Mouse (Mus musculus) Patski (cell line): Measurements from ENCODE around the gene Prkd1. TPM values are rescaled to one million over a fixed set of nuclear protein-coding genes. Genes with fewer than 3 reads are reported as not detected.

Experiments used
- ATAC-seq: fragments of 100-300 bp; one replicate; pipeline ENCODE4 v1.8.0; 2021
- CTCF ChIA-PET: fragments of 350-600 bp; sonication (Branson Sonifier 250); formaldehyde crosslinking; loops from one replicate; lab custom pipeline; 2022; ENCODE audit warnings: inconsistent platforms; lab: Charles Lee
- POLR2A ChIA-PET: fragments of 350-600 bp; sonication (Branson Sonifier 250); formaldehyde crosslinking; loops from one replicate; lab custom pipeline; 2022; ENCODE audit warnings: antibody characterized with exemption, inconsistent platforms; lab: Charles Lee
- DNase-seq: peaks from one replicate; pipeline ENCODE4 v3.0.0-alpha.2; 2011; ENCODE audit warnings: low read depth, low spot score
- H3K27me3 ChIP-seq: fragments of 371-371 bp; one replicate; pipeline ENCODE4 v1.5.1; 2021
- CTCF ChIP-seq: fragments of 100-300 bp; IDR thresholded peaks from one replicate; pipeline ENCODE4 v1.5.1; 2021
- in situ Hi-C: fragments of 300-500 bp; cut with MboI; formaldehyde crosslinking; loops from 3 replicates; pipeline ENCODE4 v1.11.1; 2018; ENCODE audit warnings: low pct_unique_long_range_greater_than_20kb, mixed read lengths
- polyA plus RNA-seq: library from polyadenylated mRNA; unstranded; gene quantifications from one replicate; pipeline ENCODE4 v1.2.3, GENCODE M21; 2021

Prkd1 gene
- polyA plus RNA-seq, 1 experiment from 2014 or later: 12.1 TPM

- in situ Hi-C loops: no loop called here
- POLR2A ChIA-PET: no interaction called here
- no peak for ATAC-seq
- CTCF ChIA-PET: interaction anchor here (1.0 kb wide), 1 partner anchor 11 kb away, joined by 3 read pairs; no protein-coding TSS in a partner anchor
- no peak for TF ChIP-seq CTCF
- no peak for DNase-seq
- H3K27me3 ChIP-seq: no peaks in the 10 kb centered on the region
Observed at GRCm38 (mm10) chr12:50606703-50607500, 42.0 kb downstream of the Prkd1 start.

DNA sequence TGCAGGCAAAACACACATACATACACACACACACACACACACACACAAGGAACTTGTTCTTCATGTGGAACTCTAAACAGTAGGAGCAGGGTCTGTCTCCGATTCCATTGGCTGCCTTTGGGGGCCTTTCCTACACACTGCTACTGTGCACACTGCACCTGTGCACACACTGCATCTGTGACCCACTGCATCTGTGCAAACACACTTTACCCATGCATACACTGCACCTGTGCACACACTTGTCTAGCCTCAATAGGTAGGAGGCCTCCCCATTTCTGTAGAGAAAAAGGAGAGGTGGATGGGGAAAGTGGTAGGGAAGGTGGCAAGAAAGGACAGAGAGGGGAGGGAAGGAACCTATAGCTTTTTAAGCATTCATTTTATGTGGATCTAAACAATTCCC, 49.5 kb downstream of the Prkd1 start:
- POLR2A ChIA-PET: no interaction called here

GRCm38 (mm10) chr12:50598053-50598988, 50.6 kb downstream of the Prkd1 start:
- in situ Hi-C loops: no loop called here
- no peak for TF ChIP-seq CTCF
- peak; percentile 87 for ATAC-seq
- POLR2A ChIA-PET: interaction anchor here (0.6 kb wide), 1 partner anchor 38 kb away, joined by 4 read pairs; no protein-coding TSS in a partner anchor
- H3K27me3 ChIP-seq: no peaks in the 10 kb centered on the region
- CTCF ChIA-PET: no interaction called here
- DNase-seq: no peak

More for the DNA sequence above, 49.5 kb downstream of the Prkd1 start:
- no peaks in the 10 kb centered on the region for H3K27me3 ChIP-seq
- CTCF ChIA-PET: no interaction called here
- in situ Hi-C loops: no loop called here
- no peak for TF ChIP-seq CTCF
- no peak for DNase-seq
- ATAC-seq: no peak

DNA sequence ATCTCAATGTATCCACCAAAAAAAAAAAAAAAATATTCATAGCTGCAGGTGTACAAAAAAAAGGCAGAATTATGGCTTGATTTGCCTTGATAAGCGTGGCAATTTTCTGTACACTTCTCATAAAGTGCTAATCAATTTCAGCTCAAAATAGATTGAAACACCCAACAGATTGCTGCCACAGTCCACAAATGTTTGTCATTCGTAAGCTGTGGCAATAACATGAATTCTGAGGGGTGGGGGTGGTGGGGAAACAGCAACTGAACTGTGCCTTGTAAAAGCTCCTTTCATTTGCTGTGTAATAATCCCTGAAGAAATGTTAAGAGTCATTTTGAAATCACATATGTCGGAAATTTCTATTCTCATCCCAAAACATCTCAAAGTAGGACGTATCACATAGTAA, 51.4 kb downstream of the Prkd1 start:
- ChIA-PET POLR2A (interaction anchor here (0.6 kb wide), 1 partner anchor 38 kb away, joined by 4 read pairs; no protein-coding TSS in a partner anchor), CTCF (no interaction called here)
- no peak for TF ChIP-seq CTCF
- in situ Hi-C loops: no loop called here
- ATAC-seq (no peak), DNase-seq (no peak)
- no peaks in the 10 kb centered on the region for H3K27me3 ChIP-seq

DNA sequence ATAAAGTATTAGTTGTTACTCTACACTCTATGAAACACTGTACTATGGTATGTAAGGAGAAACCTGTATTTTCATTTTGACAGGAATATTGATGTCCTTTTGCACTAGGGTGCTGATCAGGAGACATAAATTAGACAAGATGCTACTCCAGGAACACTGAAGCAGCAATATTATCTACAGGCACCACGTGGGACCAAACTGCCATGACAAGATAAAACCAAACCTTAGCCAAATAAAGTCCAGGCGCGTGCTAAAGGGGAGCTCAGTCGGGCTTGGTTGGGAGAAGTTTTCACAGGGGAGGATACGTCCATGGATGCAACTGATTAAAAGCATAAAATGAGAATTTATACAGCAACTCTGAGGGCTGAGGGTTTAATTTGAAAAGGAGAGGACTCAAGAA, 53.1 kb downstream of the Prkd1 start:
- no peak for TF ChIP-seq CTCF
- ChIA-PET CTCF (interaction anchor here (1.5 kb wide), 1 partner anchor 31 kb away, joined by 3 read pairs; no protein-coding TSS in a partner anchor), POLR2A (no interaction called here)
- in situ Hi-C loops: no loop called here
- no peaks in the 10 kb centered on the region for H3K27me3 ChIP-seq
- ATAC-seq: no peak
- no peak for DNase-seq

- in situ Hi-C loops: no loop called here
- no peaks in the 10 kb centered on the region for H3K27me3 ChIP-seq
- DNase-seq: no peak
- ChIA-PET CTCF (interaction anchor here (1.5 kb wide), 1 partner anchor 30 kb away, joined by 3 read pairs; no protein-coding TSS in a partner anchor), POLR2A (no interaction called here)
- no peak for ATAC-seq
- TF ChIP-seq CTCF: no peak
Observed at GRCm38 (mm10) chr12:50594506-50594905, 54.4 kb downstream of the Prkd1 start.

GRCm38 (mm10) chr12:50593481-50593880, 55.4 kb downstream of the Prkd1 start:
- H3K27me3 ChIP-seq: no peaks in the 10 kb centered on the region
- no peak for TF ChIP-seq CTCF
- CTCF ChIA-PET: no interaction called here
- ATAC-seq (no peak), DNase-seq (no peak)
- POLR2A ChIA-PET: no interaction called here
- in situ Hi-C loops: no loop called here

- no peak for TF ChIP-seq CTCF
- CTCF ChIA-PET: interaction anchor here (0.8 kb wide), 1 partner anchor 14 kb away, joined by 3 read pairs; no protein-coding TSS in a partner anchor
- in situ Hi-C loops: no loop called here
- POLR2A ChIA-PET: no interaction called here
- ATAC-seq: no peak
- no peak for DNase-seq
- no peaks in the 10 kb centered on the region for H3K27me3 ChIP-seq
Observed at GRCm38 (mm10) chr12:50588137-50588761, 60.6 kb downstream of the Prkd1 start.

GRCm38 (mm10) chr12:50565198-50565597, 83.7 kb downstream of the Prkd1 start:
- H3K27me3 ChIP-seq: no peaks in the 10 kb centered on the region
- in situ Hi-C loops: no loop called here
- CTCF ChIA-PET: no interaction called here

DNA sequence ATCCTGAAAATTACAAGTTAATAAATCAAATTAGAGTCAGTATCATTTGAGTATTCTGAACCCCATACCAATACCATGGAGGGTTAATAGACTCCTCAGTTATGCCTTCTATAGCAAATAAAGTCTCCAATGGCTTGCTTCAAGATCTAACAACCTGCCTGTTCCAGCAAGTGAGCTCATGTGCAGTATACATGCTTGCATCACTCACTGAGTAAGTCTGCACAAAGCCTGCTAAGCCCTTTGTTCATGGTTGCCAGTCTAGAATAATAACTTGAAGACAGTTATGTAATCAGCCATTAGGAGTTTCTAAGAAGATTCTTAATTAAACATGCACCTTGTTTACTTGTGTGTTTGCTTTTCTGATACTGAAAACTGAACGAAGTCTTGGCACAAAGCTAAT, 88.4 kb downstream of the Prkd1 start:
- in situ Hi-C loops: no loop called here
- DNase-seq (no peak), ATAC-seq (peak; percentile 84)
- no peak for TF ChIP-seq CTCF
- ChIA-PET CTCF (no interaction called here), POLR2A (no interaction called here)
- H3K27me3 ChIP-seq: no peaks in the 10 kb centered on the region

More at GRCm38 (mm10) chr12:50565198-50565597, 83.7 kb downstream of the Prkd1 start:
- ATAC-seq: no peak
- POLR2A ChIA-PET: no interaction called here
- no peak for TF ChIP-seq CTCF
- no peak for DNase-seq
